Mouse (Mus musculus) limb, embryonic 11.5 days (tissue): ENCODE data around the gene Aak1. TPM values are rescaled to one million over a fixed set of nuclear protein-coding genes. Genes with fewer than 3 reads are reported as not detected.

Experiments
- polyA plus RNA-seq: library from polyadenylated mRNA; unstranded; fragments of >200 nt; fragmentation: Nextera tagmentation; extraction: Ambion mirVana; gene quantifications from 2 replicates; pipeline ENCODE4 v1.2.1, GENCODE M21; 2014

The Aak1 gene
- polyA plus RNA-seq, 1 experiment from 2014 or later: 14.1 TPM

Other genes with a start within 250 kb of the Aak1 start
- gene Asprv1, start 221.4 kb upstream of the Aak1 start, polyA plus RNA-seq: 0.99 and 1.3 TPM in 2 replicates
- gene Mxd1, start 180.4 kb upstream of the Aak1 start, polyA plus RNA-seq: 12.8 and 13.4 TPM in 2 replicates
- gene Snrnp27, start 165.0 kb upstream of the Aak1 start, polyA plus RNA-seq: 152 and 154 TPM in 2 replicates
- 43.0 and 49.4 TPM in 2 replicates for gene Gmcl1, start 116.1 kb upstream of the Aak1 start, polyA plus RNA-seq
- gene Anxa4, start 55.9 kb upstream of the Aak1 start, polyA plus RNA-seq: 10.0 and 12.1 TPM in 2 replicates
- 92.3 and 93.6 TPM in 2 replicates for gene Nfu1, start 159.7 kb downstream of the Aak1 start, polyA plus RNA-seq
- gene Gfpt1, start 193.3 kb downstream of the Aak1 start, polyA plus RNA-seq: 23.7 and 25.4 TPM in 2 replicates